Mouse (Mus musculus): ENCODE data around the gene Clip3.
A peak's percentile ranks its signal among the peaks of the same experiment; 100 is the strongest.

DNA sequence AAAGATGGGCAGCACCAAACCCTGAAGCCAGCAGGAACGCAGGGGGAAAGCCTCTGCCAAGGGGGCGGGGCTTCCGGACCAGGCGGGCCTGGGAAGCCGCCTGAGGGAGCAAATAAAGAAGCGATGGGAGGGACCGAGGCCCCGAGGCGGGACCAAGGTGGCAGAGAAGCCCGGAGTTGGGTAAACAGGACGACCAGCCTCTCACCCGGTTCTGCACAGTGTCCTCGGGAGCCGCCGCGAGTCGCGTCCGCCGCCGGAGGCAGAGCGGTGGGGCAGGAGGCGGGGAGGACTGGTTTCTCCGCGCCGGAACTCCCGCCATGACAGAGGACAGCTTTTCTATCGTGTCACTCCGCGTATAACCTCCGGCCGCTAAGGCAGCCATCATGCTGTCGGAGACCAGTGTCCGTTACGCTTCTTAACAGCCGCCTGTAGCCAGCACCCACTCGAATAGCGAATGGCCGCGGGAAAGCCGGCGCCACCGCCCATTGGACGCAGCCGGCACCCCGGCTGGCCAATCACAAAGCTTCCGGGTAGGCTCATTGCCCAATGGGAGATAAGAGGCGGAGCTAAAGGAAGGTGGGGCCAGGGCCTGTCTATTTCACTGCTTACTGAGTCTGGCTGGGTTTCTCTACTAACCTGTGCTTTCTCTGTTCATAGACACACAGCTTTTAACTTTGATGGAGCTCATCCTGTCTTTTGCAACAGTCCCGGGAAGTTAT lies 11.4 kb upstream of the Clip3 start, which contains the start of the genes Thap8 and Wdr62:
- TF ChIP-seq CTCF (IDR thresholded peaks at IDR 0.05; ENCODE audit: borderline replicate concordance, control insufficient read depth, extremely low read depth, insufficient read depth, low read length, poor library complexity) = no peak
- 0 out of 2 replicates have a peak, but pooled peaks have one; percentile 35 for TF ChIP-seq POLR2A (IDR thresholded peaks at IDR 0.05; ENCODE audit: control insufficient read depth, extremely low read depth, insufficient read depth, low read length, poor library complexity)
